Mouse (Mus musculus) skeletal muscle tissue, adult 2 months (tissue): ENCODE measurements around the gene Clrn1.
"Not testable (repeated sequence)": the region's sequence is repeated elsewhere in the genome, so short reads cannot be mapped to it uniquely, and the experiment has no call there.

Source experiments
- DNase-seq: peaks from one replicate; pipeline ENCODE4 v3.0.0-alpha.2; 2012; ENCODE audit warnings: low read depth, low spot score

The Clrn1 gene

GRCm38 (mm10) chr3:58884801-58885573, at the start of gene Clrn1:
Clrn1 (minus strand) TSS chr3:58885340.
- DNase-seq: no peak

DNA sequence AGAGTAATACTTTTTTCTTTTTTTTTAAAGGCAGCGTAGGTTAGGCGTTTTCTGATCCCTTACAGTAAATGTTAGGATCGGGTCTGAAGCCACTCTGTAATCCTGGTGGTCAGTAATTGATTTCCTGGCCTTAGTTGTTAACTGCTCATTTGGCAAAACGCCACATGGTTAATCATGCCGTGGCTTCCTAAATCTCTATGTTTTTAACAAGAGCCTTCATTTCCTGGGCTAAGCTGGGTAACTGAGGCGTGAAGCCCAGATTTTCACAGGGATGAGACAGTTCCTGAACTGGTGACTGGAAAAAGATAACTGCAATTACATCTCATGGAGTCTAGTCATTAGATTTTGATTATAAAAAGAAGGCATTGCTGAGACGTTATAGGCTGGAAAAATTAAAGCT, 38.9 kb upstream of the Clrn1 start:
- DNase-seq: no peak

GRCm38 (mm10) chr3:58923140-58923539, 38.0 kb upstream of the Clrn1 start:
- DNase-seq: no peak

DNA sequence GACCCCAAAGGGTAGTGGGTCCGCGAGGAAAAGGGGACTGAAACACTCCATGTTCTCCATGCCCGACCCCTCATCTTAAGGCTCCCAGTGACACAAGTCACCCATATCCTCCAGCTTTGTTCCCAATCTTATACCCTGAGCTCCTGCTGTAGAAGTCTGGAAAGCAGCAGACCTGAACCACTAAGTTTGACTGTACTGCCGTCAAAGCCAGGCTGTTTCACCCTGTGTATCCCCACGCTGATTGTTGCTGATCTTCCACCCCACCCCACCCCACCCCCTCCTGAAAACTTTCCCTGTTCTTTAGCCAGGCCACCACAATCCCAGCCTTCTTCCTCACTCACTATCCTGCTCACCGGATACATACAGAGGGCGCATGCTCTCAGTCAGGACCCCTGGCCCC, 37.5 kb upstream of the Clrn1 start:
- DNase-seq: no peak

GRCm38 (mm10) chr3:58921316-58921715, 36.2 kb upstream of the Clrn1 start:
- DNase-seq: no peak

DNA sequence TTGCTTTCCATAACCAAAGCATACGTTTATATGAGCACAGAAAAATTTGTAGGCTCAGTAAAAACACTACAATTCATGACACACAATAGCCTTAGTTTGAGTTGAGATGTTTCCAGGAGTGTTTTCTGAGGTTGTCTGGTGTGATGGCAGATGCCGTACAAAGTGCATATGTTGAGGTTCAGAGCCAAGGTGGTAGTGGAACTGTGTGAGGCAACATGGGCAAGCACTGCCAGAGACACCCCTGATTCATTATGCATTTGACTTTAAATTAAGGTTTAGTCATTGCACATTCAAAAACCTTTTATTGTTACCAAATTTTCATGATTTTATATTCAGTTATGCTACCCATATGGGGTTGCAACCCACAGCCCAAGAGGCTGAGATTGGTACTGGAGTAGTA, 19.5 kb upstream of the Clrn1 start:
- no peak for DNase-seq

- DNase-seq: no peak
Observed at GRCm38 (mm10) chr3:58902051-58902758, 17.1 kb upstream of the Clrn1 start.

- no peak for DNase-seq
Observed at GRCm38 (mm10) chr3:58895131-58895530, 10.0 kb upstream of the Clrn1 start.

DNA sequence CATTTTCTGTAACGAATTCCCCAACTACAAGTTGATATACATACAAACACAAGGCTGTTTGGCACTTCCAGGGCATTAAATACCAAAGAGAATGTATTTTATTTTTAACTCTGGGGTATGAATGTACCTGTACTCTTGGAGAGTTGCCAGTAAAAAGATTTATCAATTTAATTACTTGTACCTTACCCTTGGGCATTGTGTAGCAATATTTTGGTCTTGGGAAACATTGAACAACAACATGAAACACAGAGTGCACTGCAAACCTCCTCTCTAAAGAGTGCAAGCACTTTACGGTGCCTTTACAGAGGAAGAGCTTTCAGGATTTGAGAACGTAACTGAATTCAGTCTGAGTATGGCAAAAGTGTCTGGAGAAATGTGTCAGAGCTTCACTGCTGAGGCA, 9.4 kb upstream of the Clrn1 start:
- DNase-seq: no peak

GRCm38 (mm10) chr3:58889670-58890069, 4.5 kb upstream of the Clrn1 start:
- DNase-seq: no peak

DNA sequence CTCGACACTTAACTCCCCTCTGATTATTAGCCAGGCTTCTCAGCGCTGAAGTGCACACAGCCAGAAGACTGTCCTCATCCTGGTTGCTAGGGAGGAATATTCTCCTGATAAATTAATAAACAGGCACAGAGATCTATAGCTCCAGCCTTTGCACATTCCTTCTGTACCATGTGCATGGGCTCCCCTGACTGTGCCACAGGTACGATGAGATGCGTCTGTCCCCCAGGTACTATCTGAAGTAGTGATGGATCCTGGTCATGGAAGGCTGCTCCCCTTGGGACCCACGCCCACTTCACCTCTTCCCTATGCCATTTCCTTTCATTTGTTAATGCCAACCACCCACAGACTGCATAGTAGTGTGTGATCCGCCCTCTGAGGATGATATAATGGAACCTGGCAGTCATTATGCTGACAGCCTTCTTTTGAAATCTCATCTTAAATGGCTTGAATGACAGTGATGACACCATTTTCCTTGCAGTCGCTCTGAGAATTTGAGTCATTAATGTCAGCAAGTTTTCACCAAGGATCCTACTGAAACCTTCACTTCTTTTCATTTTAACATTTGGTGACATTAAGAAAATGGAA, 3.1 kb upstream of the Clrn1 start:
- no peak for DNase-seq

DNA sequence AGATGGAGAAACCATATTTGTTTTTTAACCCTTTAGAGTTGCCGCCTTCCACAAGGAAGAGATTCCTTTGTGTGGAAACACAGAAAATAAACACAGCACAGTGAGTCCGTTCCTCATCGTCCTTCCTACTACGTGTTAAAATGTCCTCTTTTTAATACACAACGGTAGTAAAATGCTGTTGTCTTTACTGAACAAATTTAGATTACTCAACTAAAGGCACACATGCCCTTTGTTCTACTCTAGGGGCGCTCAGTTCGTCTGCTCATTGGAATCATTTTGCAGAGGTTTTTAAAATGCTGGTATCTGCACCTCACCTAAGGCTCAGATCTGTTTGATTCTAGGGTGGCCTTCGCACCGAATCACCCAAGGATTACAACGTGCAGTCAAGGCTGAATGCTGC, 2.6 kb upstream of the Clrn1 start:
- no peak for DNase-seq

GRCm38 (mm10) chr3:58883511-58883907, 1.6 kb downstream of the Clrn1 start:
- DNase-seq: no peak

- no peak for DNase-seq
Observed at GRCm38 (mm10) chr3:58882878-58883510, 2.1 kb downstream of the Clrn1 start.

- DNase-seq: no peak
Observed at GRCm38 (mm10) chr3:58881016-58881415, 4.1 kb downstream of the Clrn1 start.

GRCm38 (mm10) chr3:58880181-58880580, 5.0 kb downstream of the Clrn1 start:
- no peak for DNase-seq

GRCm38 (mm10) chr3:58871882-58872281, 13.3 kb downstream of the Clrn1 start:
- not testable (repeated sequence) for DNase-seq

DNA sequence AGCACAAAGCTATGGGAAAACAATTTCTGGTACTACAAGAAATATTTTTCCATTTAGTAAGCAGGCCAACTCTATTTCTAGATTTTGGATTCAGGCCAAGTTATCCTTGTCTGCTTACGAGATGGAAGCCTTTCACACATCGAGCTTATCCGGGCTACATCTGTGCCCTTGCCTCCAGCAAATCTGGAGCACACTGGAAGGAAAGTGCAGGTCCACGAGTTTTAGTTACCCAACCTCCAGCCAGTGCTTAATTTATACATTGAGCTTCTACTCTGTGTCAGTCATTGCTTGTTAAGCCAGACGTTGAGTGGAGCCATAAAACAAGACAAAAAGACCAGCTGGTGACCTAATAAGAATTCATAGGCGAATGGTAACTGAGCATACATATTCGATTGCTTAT, 19.4 kb downstream of the Clrn1 start:
- peak; percentile 8 for DNase-seq

DNA sequence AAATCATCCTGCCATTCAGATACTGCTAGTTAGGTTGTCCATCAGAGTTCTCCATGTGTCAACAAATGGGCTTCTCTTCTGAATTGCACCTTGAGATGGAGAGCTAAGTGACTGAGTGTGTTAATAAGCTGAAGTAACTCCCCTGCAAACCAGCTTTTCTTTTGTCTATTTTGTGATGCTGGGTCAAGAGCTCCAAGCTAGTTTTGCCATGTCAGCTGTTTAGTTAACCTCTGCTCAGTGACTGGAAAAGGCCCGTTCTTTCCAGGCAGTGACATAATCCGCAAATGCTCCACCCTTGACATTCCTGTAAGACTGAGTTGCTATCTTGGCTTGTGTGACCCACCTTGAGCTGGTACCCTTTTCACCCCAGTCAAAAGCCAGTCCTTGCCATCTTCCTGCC, 22.2 kb downstream of the Clrn1 start:
- DNase-seq: no peak

- DNase-seq: no peak
Observed at GRCm38 (mm10) chr3:58843415-58843814, 41.7 kb downstream of the Clrn1 start.

DNA sequence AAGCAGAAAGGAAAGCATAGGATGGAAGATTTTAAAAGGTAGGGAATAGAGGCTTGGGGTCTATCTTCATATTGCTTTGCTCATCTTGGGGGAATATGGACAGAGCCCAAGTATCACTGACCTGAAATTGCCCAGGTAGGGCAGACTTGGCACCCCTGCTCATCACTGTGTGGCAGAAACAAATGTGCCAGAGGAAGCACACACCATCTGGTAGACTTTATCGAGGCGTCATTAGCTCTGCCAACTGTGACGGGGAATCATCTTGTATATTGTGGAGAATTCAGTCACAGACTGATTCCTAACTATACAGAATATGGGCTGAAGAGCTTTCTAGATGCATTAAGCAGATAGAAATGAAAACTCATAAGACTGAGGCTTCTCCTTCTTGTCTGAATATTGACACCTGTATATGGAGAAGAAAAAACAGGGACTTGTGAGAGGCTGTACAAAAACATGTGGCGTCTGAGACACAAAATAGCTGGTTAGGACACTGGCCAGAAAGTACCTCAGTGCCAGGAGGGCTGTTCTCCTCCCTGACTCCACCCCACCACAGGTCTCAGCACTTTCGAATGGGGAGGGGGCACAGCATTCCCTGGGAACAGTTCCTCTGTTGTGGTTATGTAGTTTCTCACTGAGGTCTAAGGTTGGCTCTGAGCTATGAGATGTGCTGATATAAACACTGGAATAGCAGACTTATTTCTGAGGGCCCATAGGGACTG, 51.5 kb downstream of the Clrn1 start:
- no peak for DNase-seq

DNA sequence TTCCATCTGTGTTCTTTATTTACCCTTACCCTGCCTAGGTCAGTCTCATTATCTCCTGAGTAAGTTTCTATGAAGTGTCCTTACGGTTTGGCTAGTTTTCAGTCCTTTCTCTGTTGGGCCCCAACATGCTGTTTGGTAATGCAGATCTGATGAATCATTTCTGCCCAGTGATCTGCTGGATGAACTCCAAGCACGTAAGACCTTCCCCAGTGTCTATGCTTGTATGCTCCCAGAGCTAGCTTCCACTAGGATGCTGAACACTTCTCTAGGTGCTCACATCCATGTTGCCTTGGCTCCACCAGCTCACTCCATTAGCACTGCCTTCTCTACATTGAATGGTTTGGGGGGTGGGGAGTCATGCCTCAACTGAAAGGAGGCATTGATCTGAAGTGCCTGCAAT, 52.3 kb downstream of the Clrn1 start:
- no peak for DNase-seq
